Mouse (Mus musculus) liver, embryonic 14.5 days (tissue): ENCODE data around the gene Olr1.

Experiments used
- CTCF ChIP-seq: IDR thresholded peaks from 2 replicates; pipeline ENCODE4 v1.5.1; 2016; ENCODE audit warnings: antibody characterized with exemption, low read depth, control low read depth
- EP300 ChIP-seq: IDR thresholded peaks from 2 replicates; pipeline ENCODE4 v1.6.1; 2016; ENCODE audit warnings: antibody characterized with exemption, low read depth

DNA sequence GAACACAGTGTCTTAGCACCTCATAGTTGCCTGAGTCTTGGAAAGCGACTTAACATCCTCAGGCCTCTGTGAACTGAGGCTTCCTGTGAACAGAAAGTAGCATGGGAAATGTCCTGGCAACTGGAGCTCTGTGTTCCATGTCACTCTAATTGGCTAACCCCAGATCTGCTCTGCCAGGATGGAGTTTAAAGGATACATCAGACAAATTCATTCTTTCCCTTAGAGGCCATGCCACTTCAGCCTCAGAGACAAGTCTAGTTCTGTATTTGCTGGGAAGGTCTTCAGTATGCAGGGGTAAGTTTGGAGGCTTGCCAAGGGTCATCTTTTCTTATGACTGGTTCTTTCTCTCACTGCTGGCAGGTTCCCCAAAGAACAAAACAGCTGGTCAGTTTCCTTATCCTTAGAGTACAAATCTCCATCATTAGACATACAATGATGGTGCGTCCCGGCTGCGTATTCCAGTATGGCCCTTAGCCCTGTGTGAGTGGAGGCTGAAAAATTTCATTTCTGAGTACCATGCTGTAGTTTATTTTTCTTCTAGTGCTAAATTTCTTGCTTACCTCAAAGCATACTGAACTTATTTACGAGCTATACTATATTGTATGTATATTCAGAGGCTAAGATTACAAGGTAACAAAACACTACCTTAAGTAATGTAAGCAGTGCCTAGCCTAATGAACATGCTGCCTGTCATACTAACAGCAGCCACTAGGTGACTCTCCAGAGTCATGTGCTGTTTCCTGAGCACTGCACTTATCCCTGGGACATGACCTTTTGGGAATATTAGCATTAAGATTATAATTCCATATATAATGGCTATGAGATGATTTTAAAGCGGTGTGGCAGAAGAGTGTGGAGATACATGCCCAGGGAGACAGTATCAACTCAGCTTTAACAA is 37.0 kb upstream of the Olr1 start:
- TF ChIP-seq CTCF (peak; percentile 85), EP300 (no peak)
